Mouse (Mus musculus): ENCODE results near the gene Gm36245.
"Not testable (repeated sequence)": the region's sequence is repeated elsewhere in the genome, so short reads cannot be mapped to it uniquely, and the experiment has no call there.

Gm36245 gene

GRCm38 (mm10) chr15:77598958-77599357 is at the start of gene Gm36245:
Gm36245 (plus strand) TSS chr15:77599258.
- DNase-seq, result no peak

GRCm38 (mm10) chr15:77561792-77562191 is 37.3 kb upstream of the Gm36245 start, which contains the start of gene 1700025B11Rik:
1700025B11Rik (minus strand) TSS chr15:77561892.
- no peak for DNase-seq

- no peak for DNase-seq
Measured at GRCm38 (mm10) chr15:77563219-77563618, 35.8 kb upstream of the Gm36245 start.

- DNase-seq, result no peak
Measured at GRCm38 (mm10) chr15:77578801-77579200, 20.3 kb upstream of the Gm36245 start.

- no peak for DNase-seq
Measured at GRCm38 (mm10) chr15:77579311-77579710, 19.7 kb upstream of the Gm36245 start.

- peak; percentile 32 to 67 for DNase-seq
Measured at GRCm38 (mm10) chr15:77581681-77582080, 17.4 kb upstream of the Gm36245 start.

- no peak for DNase-seq
Measured at GRCm38 (mm10) chr15:77587026-77587425, 12.0 kb upstream of the Gm36245 start.

- DNase-seq, result no peak
Measured at GRCm38 (mm10) chr15:77588981-77589380, 10.1 kb upstream of the Gm36245 start.

- DNase-seq, result no peak
Measured at GRCm38 (mm10) chr15:77590881-77591280, 8.2 kb upstream of the Gm36245 start.

- DNase-seq, result no peak
Measured at GRCm38 (mm10) chr15:77593557-77593956, 5.5 kb upstream of the Gm36245 start.

GRCm38 (mm10) chr15:77595961-77596360 is 3.1 kb upstream of the Gm36245 start, which contains the start of gene Apol10b:
Apol10b (minus strand) TSS chr15:77596125.
- DNase-seq, result no peak

- DNase-seq, result peak; percentile 6 to 30
Measured at GRCm38 (mm10) chr15:77598429-77598828, 629 bp upstream of the Gm36245 start.

GRCm38 (mm10) chr15:77606069-77606468 is 7.0 kb downstream of the Gm36245 start:
- DNase-seq, result no peak

GRCm38 (mm10) chr15:77624710-77625109 is 25.7 kb downstream of the Gm36245 start:
- no peak for DNase-seq

GRCm38 (mm10) chr15:77626471-77626870 is 27.4 kb downstream of the Gm36245 start:
- not testable (repeated sequence) for DNase-seq

GRCm38 (mm10) chr15:77628647-77629046 is 29.6 kb downstream of the Gm36245 start:
- not testable (repeated sequence) for DNase-seq

- not testable (repeated sequence) for DNase-seq
Measured at GRCm38 (mm10) chr15:77629822-77630221, 30.8 kb downstream of the Gm36245 start.

- not testable (repeated sequence) for DNase-seq
Measured at GRCm38 (mm10) chr15:77643176-77643575, 44.1 kb downstream of the Gm36245 start, which contains the start of gene Apol11b. Apol11b (minus strand) TSS chr15:77643286.

- not testable (repeated sequence) for DNase-seq
Measured at GRCm38 (mm10) chr15:77651143-77651542, 52.1 kb downstream of the Gm36245 start.

All from lung, postnatal 4 days (tissue).